Mouse (Mus musculus) cortical plate, adult 2 months (tissue): Measurements from ENCODE around the gene Pomc. TPM values are rescaled to one million over a fixed set of nuclear protein-coding genes. Genes with fewer than 3 reads are reported as not detected.
"Not testable (repeated sequence)": the region's sequence is repeated elsewhere in the genome, so short reads cannot be mapped to it uniquely, and the experiment has no call there.

Experiments
- H3K27ac ChIP-seq: fragments of 200-500 bp; 2 replicates; pipeline ENCODE4 v1.5.1; 2012; ENCODE audit warnings: low read length, control low read depth, inconsistent platforms; ENCODE audit not compliant: insufficient read depth
- H3K4me1 ChIP-seq: fragments of 200-500 bp; 2 replicates; pipeline ENCODE4 v1.6.1; 2011; ENCODE audit warnings: low read length; ENCODE audit not compliant: control insufficient read depth, insufficient read depth
- H3K4me3 ChIP-seq: fragments of 200-500 bp; 2 replicates; pipeline ENCODE4 v1.5.1; 2011; ENCODE audit warnings: mild to moderate bottlenecking, low read length, control low read depth; ENCODE audit not compliant: insufficient read depth
- CTCF ChIP-seq: fragments of 200-500 bp; IDR thresholded peaks from 2 replicates; pipeline ENCODE4 v1.5.1; 2011; ENCODE audit warnings: mild to moderate bottlenecking, control low read depth, low read length; ENCODE audit not compliant: insufficient read depth; ENCODE audit errors: extremely low read depth
- POLR2A ChIP-seq: fragments of 200-500 bp; IDR thresholded peaks from 2 replicates; pipeline ENCODE4 v1.6.1; 2011; ENCODE audit warnings: mild to moderate bottlenecking, low read length, control low read depth; ENCODE audit not compliant: insufficient read depth; ENCODE audit errors: extremely low read depth
- polyA plus RNA-seq: library from polyadenylated mRNA; depleted of rRNA; stranded (reverse); fragments of >200 nt; gene quantifications from 2 replicates; pipeline ENCODE4 v1.2.3, GENCODE M21; 2012

Gene Pomc
- polyA plus RNA-seq, 1 experiment, result 4.5 TPM

GRCm38 (mm10) chr12:3919423-3919822 lies 35.3 kb upstream of the Pomc start:
- Histone ChIP-seq H3K4me1 (no peaks in the 10 kb centered on the region; the same call in 1 of the 2 replicates), H3K27ac (no peak overlapping the region), H3K4me3 (no peak overlapping the region)
- TF ChIP-seq CTCF (no peak), POLR2A (no peak)

GRCm38 (mm10) chr12:3926127-3926526 lies 28.6 kb upstream of the Pomc start:
- Histone ChIP-seq H3K27ac (no peak overlapping the region), H3K4me1 (no peaks in the 10 kb centered on the region), H3K4me3 (no peak overlapping the region)
- TF ChIP-seq CTCF (peak; percentile 72), POLR2A (no peak)

GRCm38 (mm10) chr12:3928841-3929240 lies 25.9 kb upstream of the Pomc start:
- Histone ChIP-seq H3K27ac (no peak overlapping the region), H3K4me1 (no peaks in the 10 kb centered on the region), H3K4me3 (no peak overlapping the region)
- TF ChIP-seq CTCF (peak; percentile 73), POLR2A (no peak)

- TF ChIP-seq POLR2A, result 0 out of 2 replicates have a peak, but pooled peaks have one; percentile 22
- not testable (repeated sequence) for H3K4me1 ChIP-seq
- H3K27ac ChIP-seq, result peak overlapping the region; percentile 24; the same call in 1 of the 2 replicates
- peak overlapping the region; percentile 5; the same call in 1 of the 2 replicates for H3K4me3 ChIP-seq
Observed at GRCm38 (mm10) chr12:3930090-3930865, 24.5 kb upstream of the Pomc start.

GRCm38 (mm10) chr12:3942026-3942425 lies 12.7 kb upstream of the Pomc start:
- H3K27ac ChIP-seq, result no peak overlapping the region
- H3K4me3 ChIP-seq, result no peak overlapping the region
- H3K4me1 ChIP-seq, result no peaks in the 10 kb centered on the region
- TF ChIP-seq POLR2A (no peak), CTCF (no peak)

GRCm38 (mm10) chr12:3944454-3945073 lies 10.2 kb upstream of the Pomc start:
- TF ChIP-seq POLR2A, result no peak
- TF ChIP-seq CTCF, result no peak
- Histone ChIP-seq H3K4me1 (no peaks in the 10 kb centered on the region), H3K27ac (no peak overlapping the region), H3K4me3 (no peak overlapping the region)

- no peak overlapping the region for H3K27ac ChIP-seq
- H3K4me3 ChIP-seq, result no peak overlapping the region
- TF ChIP-seq CTCF (no peak), POLR2A (no peak)
- no peaks in the 10 kb centered on the region for H3K4me1 ChIP-seq
Observed at GRCm38 (mm10) chr12:3947503-3947902, 7.2 kb upstream of the Pomc start.

GRCm38 (mm10) chr12:3955371-3955770 lies 620 bp downstream of the Pomc start:
- TF ChIP-seq POLR2A (no peak), CTCF (no peak)
- no peak overlapping the region for H3K4me3 ChIP-seq
- H3K4me1 ChIP-seq, result peaks cover 2% of the 10 kb centered on the region; the same call in 1 of the 2 replicates
- no peak overlapping the region for H3K27ac ChIP-seq

- H3K27ac ChIP-seq, result no peak overlapping the region
- peaks cover 4% of the 10 kb centered on the region for H3K4me1 ChIP-seq
- H3K4me3 ChIP-seq, result no peak overlapping the region
- TF ChIP-seq POLR2A (no peak), CTCF (peak; percentile 36; the same call in 1 of the 2 replicates)
Observed at GRCm38 (mm10) chr12:3956351-3956750, 1.6 kb downstream of the Pomc start.
